Mouse (Mus musculus): Measurements from ENCODE around the gene Cdc26. TPM values are rescaled to one million over a fixed set of nuclear protein-coding genes. Genes with fewer than 3 reads are reported as not detected.

Gene Cdc26
- total and polyA plus RNA-seq, 3 experiments: 80.4 to 81.4 TPM; not detected in 1

DNA sequence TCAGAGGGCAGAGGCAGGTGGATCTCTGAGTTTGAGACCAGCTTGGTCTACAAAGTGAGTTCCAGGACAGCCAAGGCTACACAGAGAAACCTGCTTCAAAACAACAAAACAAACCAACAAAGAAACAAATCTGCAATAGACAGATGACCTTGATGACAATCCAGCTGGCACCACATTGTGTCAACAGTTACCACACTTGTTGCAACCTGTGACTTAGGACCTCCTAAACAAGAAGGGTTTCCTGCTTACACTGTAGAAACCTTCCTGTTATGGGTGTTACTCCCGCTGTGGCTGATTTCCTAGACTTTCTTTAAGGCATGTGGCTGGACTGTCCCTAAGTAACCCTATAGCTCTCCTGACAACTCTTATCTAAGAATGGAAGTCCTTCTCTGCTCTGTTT, 12.6 kb downstream of the Cdc26 start:
- Histone ChIP-seq H3K9ac (ENCODE audit: control insufficient read depth, low read depth, low read length, poor library complexity, severe bottlenecking) (no peak overlapping the region), H3K4me3 (ENCODE audit: control insufficient read depth in 1 of 2, insufficient read depth in 1 of 2, low read depth in 2 of 2, low read length in 2 of 2) (no peak overlapping the region), H3K4me1 (ENCODE audit: control insufficient read depth in 1 of 2, insufficient read depth in 2 of 2, low read length in 2 of 2) (peaks cover 4 to 8% of the 10 kb centered on the region in 2 experiments), H3K36me3 (ENCODE audit: control insufficient read depth in 1 of 2, insufficient read depth in 2 of 2, low read length in 2 of 2) (peaks cover 11 to 18% of the 10 kb centered on the region in 2 experiments), H3K79me2 (ENCODE audit: control insufficient read depth, insufficient read depth, low read length, poor library complexity) (peaks cover 4% of the 10 kb centered on the region; the same call in 1 of the 2 replicates), H3K9me3 (replicated peaks; ENCODE audit: insufficient read depth, low read length) (no peaks in the 10 kb centered on the region), H3K27me3 (ENCODE audit: control insufficient read depth in 1 of 2, insufficient read depth in 2 of 2, low read length in 2 of 2) (no peaks in the 10 kb centered on the region), H3K27ac (ENCODE audit: control insufficient read depth, low read depth, low read length) (no peak overlapping the region)
- no peak for DNase-seq (ENCODE audit: low read depth, low spot score)
- TF ChIP-seq SIN3A (IDR thresholded peaks at IDR 0.05; ENCODE audit: low read length) (no peak), MAZ (IDR thresholded peaks at IDR 0.05; ENCODE audit: low read depth, low read length) (no peak), NRF1 (IDR thresholded peaks at IDR 0.05; ENCODE audit: insufficient read depth, low read depth, low read length, poor library complexity, severe bottlenecking) (no peak), UBTF (IDR thresholded peaks at IDR 0.05; ENCODE audit: borderline replicate concordance, insufficient read depth, low read depth, low read length) (no peak), GATA1 (IDR thresholded peaks at IDR 0.05; ENCODE audit: low read depth, low read length) (no peak), E2F4 (IDR thresholded peaks at IDR 0.05; ENCODE audit: borderline replicate concordance, low read depth, low read length) (no peak), RCOR1 (IDR thresholded peaks at IDR 0.05; ENCODE audit: low read depth, low read length) (no peak), MYC (IDR thresholded peaks at IDR 0.05; ENCODE audit: low read depth, low read length) (no peak), CTCF (IDR thresholded peaks at IDR 0.05 in 2 of 3, conservative IDR thresholded peaks at IDR 0.05 in 1 of 3; ENCODE audit: control insufficient read depth in 1 of 3, insufficient read depth in 1 of 3, low read depth in 2 of 3, low read length in 3 of 3, poor library complexity in 1 of 3, severe bottlenecking in 1 of 3) (no peak), TBP (IDR thresholded peaks at IDR 0.05; ENCODE audit: low read depth, low read length) (no peak), MAFK (IDR thresholded peaks at IDR 0.05; ENCODE audit: borderline replicate concordance, low read depth, low read length) (no peak)

DNA sequence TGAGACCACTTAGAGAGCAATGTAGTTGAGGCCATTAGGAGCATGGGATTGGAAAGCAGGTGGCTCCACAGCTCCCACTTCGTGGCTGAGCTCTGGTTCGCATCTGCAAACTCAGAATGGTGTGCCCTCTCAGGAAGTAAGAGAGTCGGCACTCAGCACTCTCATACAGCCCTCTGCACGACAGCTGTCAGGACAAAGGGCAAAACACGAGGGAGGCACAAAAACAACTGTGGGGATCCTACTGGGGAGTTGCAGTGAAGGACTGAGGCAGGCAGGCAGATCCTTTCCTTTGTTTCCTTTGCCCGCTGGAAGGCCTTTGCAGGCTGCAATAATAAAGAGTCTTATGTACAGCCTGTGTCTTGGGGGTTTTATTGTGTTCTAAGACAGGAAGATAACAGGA, 15.0 kb downstream of the Cdc26 start:
- no peak overlapping the region for H3K4me3 ChIP-seq (ENCODE audit: control insufficient read depth in 1 of 2, insufficient read depth in 1 of 2, low read depth in 2 of 2, low read length in 2 of 2)
- H3K9ac ChIP-seq (ENCODE audit: control insufficient read depth, low read depth, low read length, poor library complexity, severe bottlenecking): no peak overlapping the region
- H3K4me1 ChIP-seq (ENCODE audit: control insufficient read depth in 1 of 2, insufficient read depth in 2 of 2, low read length in 2 of 2): peaks cover 4% of the 10 kb centered on the region in 2 experiments
- TF ChIP-seq MYB (IDR thresholded peaks at IDR 0.05; ENCODE audit: low read depth, low read length) (no peak), ETS1 (IDR thresholded peaks at IDR 0.05; ENCODE audit: low read depth, low read length) (no peak), MAX (IDR thresholded peaks at IDR 0.05; ENCODE audit: low read length) (no peak), E2F4 (IDR thresholded peaks at IDR 0.05; ENCODE audit: borderline replicate concordance, low read depth, low read length) (no peak), POLR2AphosphoS5 (IDR thresholded peaks at IDR 0.05; ENCODE audit: borderline replicate concordance, low read depth, low read length) (no peak), MEF2A (IDR thresholded peaks at IDR 0.05; ENCODE audit: extremely low read depth, insufficient replicate concordance, low read depth, low read length, poor library complexity, severe bottlenecking) (no peak), CTCF (IDR thresholded peaks at IDR 0.05 in 2 of 3, conservative IDR thresholded peaks at IDR 0.05 in 1 of 3; ENCODE audit: control insufficient read depth in 1 of 3, insufficient read depth in 1 of 3, low read depth in 2 of 3, low read length in 3 of 3, poor library complexity in 1 of 3, severe bottlenecking in 1 of 3) (no peak), ZMIZ1 (IDR thresholded peaks at IDR 0.05; ENCODE audit: low read depth, low read length) (no peak), NRF1 (IDR thresholded peaks at IDR 0.05; ENCODE audit: insufficient read depth, low read depth, low read length, poor library complexity, severe bottlenecking) (no peak), USF2 (IDR thresholded peaks at IDR 0.05; ENCODE audit: borderline replicate concordance in 1 of 2, insufficient read depth in 1 of 2, low read depth in 1 of 2, low read length in 2 of 2) (no peak), GABPA (IDR thresholded peaks at IDR 0.05; ENCODE audit: low read depth, low read length) (no peak), MYC (IDR thresholded peaks at IDR 0.05; ENCODE audit: low read depth, low read length) (no peak), EP300 (IDR thresholded peaks at IDR 0.05; ENCODE audit: low read depth in 1 of 2, low read length in 2 of 2) (no peak), NELFE (IDR thresholded peaks at IDR 0.05; ENCODE audit: low read depth, low read length) (no peak), UBTF (IDR thresholded peaks at IDR 0.05; ENCODE audit: borderline replicate concordance, insufficient read depth, low read depth, low read length) (no peak), RAD21 (IDR thresholded peaks at IDR 0.05; ENCODE audit: low read depth, low read length) (no peak), RCOR1 (IDR thresholded peaks at IDR 0.05; ENCODE audit: low read depth, low read length) (no peak), SIN3A (IDR thresholded peaks at IDR 0.05; ENCODE audit: low read length) (no peak), POLR2A (IDR thresholded peaks at IDR 0.05; ENCODE audit: control insufficient read depth in 1 of 2, insufficient read depth in 1 of 2, low read depth in 1 of 2, low read length in 2 of 2, poor library complexity in 1 of 2) (no peak), ZC3H11A (IDR thresholded peaks at IDR 0.05; ENCODE audit: low read depth, low read length) (no peak)
- peaks cover 2% of the 10 kb centered on the region; the same call in 1 of the 2 replicates for H3K79me2 ChIP-seq (ENCODE audit: control insufficient read depth, insufficient read depth, low read length, poor library complexity)
- H3K9me3 ChIP-seq (replicated peaks; ENCODE audit: insufficient read depth, low read length): no peaks in the 10 kb centered on the region
- peaks cover 7 to 11% of the 10 kb centered on the region in 2 experiments for H3K36me3 ChIP-seq (ENCODE audit: control insufficient read depth in 1 of 2, insufficient read depth in 2 of 2, low read length in 2 of 2)
- no peaks in the 10 kb centered on the region for H3K27me3 ChIP-seq (ENCODE audit: control insufficient read depth in 1 of 2, insufficient read depth in 2 of 2, low read length in 2 of 2)
- DNase-seq (ENCODE audit: low read depth, low spot score): no peak
- no peak overlapping the region for H3K27ac ChIP-seq (ENCODE audit: control insufficient read depth, low read depth, low read length)
